Mouse (Mus musculus): ENCODE results near the gene Adcy3. TPM values are rescaled to one million over a fixed set of nuclear protein-coding genes. Genes with fewer than 3 reads are reported as not detected.

Adcy3 gene
- polyA plus RNA-seq, 1 experiment from 2014 or later, result 7.7 TPM

GRCm38 (mm10) chr12:4189060-4189447 lies 56.2 kb downstream of the Adcy3 start:
- H3K36me3 ChIP-seq (replicated peaks), result no peaks in the 10 kb centered on the region
- H3K4me3 ChIP-seq, result no peak overlapping the region
- peak; percentile 50 for DNase-seq (ENCODE audit: low spot score)
- peaks cover 55% of the 10 kb centered on the region for H3K4me1 ChIP-seq
- H3K9me3 ChIP-seq, result no peaks in the 10 kb centered on the region
- H3K27me3 ChIP-seq (replicated peaks; ENCODE audit: low read depth, poor library complexity, severe bottlenecking), result no peaks in the 10 kb centered on the region
- peak overlapping the region; percentile 77; the same call in 1 of the 2 replicates for H3K27ac ChIP-seq (replicated peaks)
- 47% methylated on average over 5 of the region's 5 CpGs for WGBS

- Histone ChIP-seq H3K27ac (replicated peaks) (peak overlapping the region; percentile 53), H3K4me3 (no peak overlapping the region), H3K27me3 (replicated peaks; ENCODE audit: low read depth, poor library complexity, severe bottlenecking) (no peaks in the 10 kb centered on the region), H3K36me3 (replicated peaks) (peaks cover 7% of the 10 kb centered on the region; the same call in 1 of the 2 replicates), H3K9me3 (no peaks in the 10 kb centered on the region), H3K4me1 (peaks cover 51% of the 10 kb centered on the region)
- peak; percentile 33 for DNase-seq (ENCODE audit: low spot score)
- whole genome bisulfite sequencing, result 49% methylated on average over 6 of the region's 6 CpGs
These were observed 59.6 kb downstream of the Adcy3 start for GRCm38 (mm10) chr12:4192514-4192913.

DNA sequence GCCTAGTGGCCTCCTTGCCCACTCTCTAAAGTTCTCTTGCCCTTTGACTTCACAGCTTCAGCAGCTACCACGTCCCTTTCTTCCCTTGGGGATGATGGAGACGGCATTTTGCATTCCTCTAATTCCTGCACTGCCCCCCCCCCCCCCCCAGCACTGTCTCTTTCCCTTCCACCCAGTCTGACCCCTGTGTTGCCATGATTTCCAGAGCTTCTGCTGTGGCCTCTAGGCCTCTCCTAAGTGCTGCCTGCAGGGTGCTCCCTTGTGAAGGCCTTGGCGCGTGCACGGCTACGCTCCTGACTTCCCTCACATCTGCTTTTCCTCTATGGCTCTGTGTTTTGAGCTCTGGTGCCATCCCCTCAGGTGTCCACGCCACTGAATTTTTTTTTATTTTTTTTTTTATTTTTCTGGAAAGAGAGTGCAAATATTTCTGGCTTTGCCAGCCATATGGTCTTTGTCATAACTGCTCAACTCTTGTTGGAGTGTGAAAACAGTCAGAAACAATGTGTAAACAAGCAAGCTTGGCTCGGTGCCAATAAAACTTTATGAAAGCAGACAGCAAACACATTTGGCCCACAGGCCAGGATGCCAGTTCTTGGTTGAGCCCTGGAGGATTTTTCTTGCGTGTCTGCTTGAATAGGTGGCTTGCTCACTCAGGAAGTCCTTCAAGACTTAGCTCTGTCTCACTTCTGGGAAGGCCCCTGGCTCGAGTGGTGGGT lies 60.3 kb downstream of the Adcy3 start:
- H3K4me3 ChIP-seq, result no peak overlapping the region
- peaks cover 45% of the 10 kb centered on the region for H3K4me1 ChIP-seq
- no peaks in the 10 kb centered on the region for H3K27me3 ChIP-seq (replicated peaks; ENCODE audit: low read depth, poor library complexity, severe bottlenecking)
- H3K27ac ChIP-seq (replicated peaks), result peak overlapping the region; percentile 53
- H3K9me3 ChIP-seq, result no peaks in the 10 kb centered on the region
- H3K36me3 ChIP-seq (replicated peaks), result peaks cover 11% of the 10 kb centered on the region
- 54% methylated on average over 10 of the region's 10 CpGs for WGBS
- peak; percentile 55 for DNase-seq (ENCODE audit: low spot score)

DNA sequence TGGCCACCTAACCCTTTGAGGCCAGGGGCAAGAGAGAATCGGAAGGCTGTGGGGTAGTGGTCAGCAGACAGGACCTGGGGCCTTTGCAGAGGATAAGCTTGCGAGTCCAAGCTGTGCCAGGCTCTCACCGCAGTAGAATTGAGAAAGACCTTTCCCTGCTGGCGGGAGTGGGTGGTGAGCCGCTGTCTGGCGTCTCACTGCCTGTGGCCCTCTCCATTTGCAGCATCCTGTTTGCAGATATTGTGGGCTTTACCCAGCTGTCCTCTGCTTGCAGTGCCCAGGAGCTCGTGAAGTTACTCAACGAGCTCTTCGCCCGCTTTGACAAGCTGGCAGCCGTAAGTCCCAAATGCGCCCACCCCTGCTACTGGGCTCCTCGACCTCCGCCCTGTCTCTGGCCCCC lies 61.7 kb downstream of the Adcy3 start:
- peaks cover 24% of the 10 kb centered on the region for H3K36me3 ChIP-seq (replicated peaks)
- H3K4me3 ChIP-seq, result no peak overlapping the region
- 93% methylated on average over 14 of the region's 14 CpGs for WGBS
- H3K4me1 ChIP-seq, result peaks cover 30% of the 10 kb centered on the region
- DNase-seq (ENCODE audit: low spot score), result no peak
- H3K27me3 ChIP-seq (replicated peaks; ENCODE audit: low read depth, poor library complexity, severe bottlenecking), result no peaks in the 10 kb centered on the region
- no peaks in the 10 kb centered on the region for H3K9me3 ChIP-seq
- 0 out of 2 replicates have a peak overlapping the region, but pooled peaks have one; percentile 35 for H3K27ac ChIP-seq (replicated peaks)

GRCm38 (mm10) chr12:4198702-4199101 lies 65.8 kb downstream of the Adcy3 start:
- Histone ChIP-seq H3K27me3 (replicated peaks; ENCODE audit: low read depth, poor library complexity, severe bottlenecking) (no peaks in the 10 kb centered on the region), H3K4me1 (peaks cover 10% of the 10 kb centered on the region), H3K36me3 (replicated peaks) (peaks cover 44% of the 10 kb centered on the region), H3K9me3 (no peaks in the 10 kb centered on the region), H3K27ac (replicated peaks) (no peak overlapping the region), H3K4me3 (no peak overlapping the region)
- no peak for DNase-seq (ENCODE audit: low spot score)
- 92% methylated on average over 4 of the region's 4 CpGs for WGBS

GRCm38 (mm10) chr12:4199271-4199670 lies 66.4 kb downstream of the Adcy3 start:
- Histone ChIP-seq H3K9me3 (no peaks in the 10 kb centered on the region), H3K4me1 (peaks cover 6% of the 10 kb centered on the region; the same call in 1 of the 2 replicates), H3K36me3 (replicated peaks) (peaks cover 48% of the 10 kb centered on the region), H3K27ac (replicated peaks) (no peak overlapping the region), H3K4me3 (no peak overlapping the region), H3K27me3 (replicated peaks; ENCODE audit: low read depth, poor library complexity, severe bottlenecking) (no peaks in the 10 kb centered on the region)
- 94% methylated on average over 11 of the region's 11 CpGs for WGBS
- DNase-seq (ENCODE audit: low spot score), result no peak

GRCm38 (mm10) chr12:4201454-4202200 lies 68.7 kb downstream of the Adcy3 start:
- DNase-seq (ENCODE audit: low spot score), result no peak
- Histone ChIP-seq H3K36me3 (replicated peaks) (peaks cover 66% of the 10 kb centered on the region), H3K4me1 (peaks cover 6% of the 10 kb centered on the region; the same call in 1 of the 2 replicates), H3K27me3 (replicated peaks; ENCODE audit: low read depth, poor library complexity, severe bottlenecking) (no peaks in the 10 kb centered on the region), H3K4me3 (no peak overlapping the region), H3K27ac (replicated peaks) (no peak overlapping the region), H3K9me3 (no peaks in the 10 kb centered on the region)
- WGBS, result 89% methylated on average over 13 of the region's 13 CpGs

GRCm38 (mm10) chr12:4202206-4202605 lies 69.3 kb downstream of the Adcy3 start:
- peaks cover 68% of the 10 kb centered on the region for H3K36me3 ChIP-seq (replicated peaks)
- H3K27me3 ChIP-seq (replicated peaks; ENCODE audit: low read depth, poor library complexity, severe bottlenecking), result no peaks in the 10 kb centered on the region
- H3K9me3 ChIP-seq, result no peaks in the 10 kb centered on the region
- H3K4me1 ChIP-seq, result peaks cover 6% of the 10 kb centered on the region; the same call in 1 of the 2 replicates
- H3K27ac ChIP-seq (replicated peaks), result no peak overlapping the region
- WGBS, result 89% methylated on average over 4 of the region's 4 CpGs
- no peak for DNase-seq (ENCODE audit: low spot score)
- no peak overlapping the region for H3K4me3 ChIP-seq

GRCm38 (mm10) chr12:4206106-4206505 lies 73.2 kb downstream of the Adcy3 start:
- Histone ChIP-seq H3K27ac (replicated peaks) (no peak overlapping the region), H3K36me3 (replicated peaks) (peaks cover 78% of the 10 kb centered on the region), H3K9me3 (no peaks in the 10 kb centered on the region), H3K27me3 (replicated peaks; ENCODE audit: low read depth, poor library complexity, severe bottlenecking) (no peaks in the 10 kb centered on the region), H3K4me3 (no peak overlapping the region), H3K4me1 (peaks cover 2% of the 10 kb centered on the region; the same call in 1 of the 2 replicates)
- DNase-seq (ENCODE audit: low spot score), result no peak
- 97% methylated on average over 11 of the region's 11 CpGs for WGBS

DNA sequence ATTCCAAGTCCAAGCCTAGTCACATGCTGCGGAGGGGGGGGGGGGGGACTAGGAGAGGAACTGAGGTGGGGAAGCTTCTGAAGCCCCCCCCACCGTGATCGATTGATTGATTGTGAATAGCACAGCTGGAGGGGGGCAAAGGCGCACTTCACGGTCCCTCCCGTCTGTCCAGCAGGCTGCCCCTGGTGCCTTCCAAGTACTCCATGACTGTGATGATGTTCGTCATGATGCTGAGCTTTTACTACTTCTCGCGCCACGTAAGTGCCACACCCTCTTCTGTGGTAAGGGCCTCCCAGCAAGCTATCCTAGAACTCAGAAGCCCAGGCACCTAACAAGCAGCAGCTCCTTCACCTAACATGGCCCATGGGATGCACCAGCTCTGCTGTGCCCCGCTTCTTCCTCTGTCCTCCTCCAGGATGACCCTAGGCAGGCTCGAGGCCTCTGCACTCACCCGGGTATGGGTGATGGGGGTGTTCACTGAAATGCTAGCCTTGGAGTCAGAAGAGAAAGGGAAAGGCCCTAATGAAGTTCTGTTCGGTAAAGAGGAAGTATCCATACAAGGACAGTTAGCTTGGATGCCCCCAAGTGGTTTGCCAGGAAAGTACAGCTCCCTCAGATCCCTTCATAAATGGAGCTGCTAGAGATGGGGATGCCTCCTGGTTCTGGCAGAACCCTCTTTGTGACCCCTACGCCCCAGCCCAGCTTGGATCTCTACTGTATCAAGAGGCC lies 75.7 kb downstream of the Adcy3 start:
- H3K27ac ChIP-seq (replicated peaks), result no peak overlapping the region
- H3K27me3 ChIP-seq (replicated peaks; ENCODE audit: low read depth, poor library complexity, severe bottlenecking), result no peaks in the 10 kb centered on the region
- peak; percentile 38 for DNase-seq (ENCODE audit: low spot score)
- peaks cover 11% of the 10 kb centered on the region for H3K4me1 ChIP-seq
- H3K9me3 ChIP-seq, result no peaks in the 10 kb centered on the region
- 82% methylated on average over 15 of the region's 15 CpGs for WGBS
- H3K36me3 ChIP-seq (replicated peaks), result peaks cover 92% of the 10 kb centered on the region
- H3K4me3 ChIP-seq, result no peak overlapping the region

GRCm38 (mm10) chr12:4209196-4209595 lies 76.3 kb downstream of the Adcy3 start:
- Histone ChIP-seq H3K4me3 (no peak overlapping the region), H3K4me1 (peaks cover 11% of the 10 kb centered on the region), H3K9me3 (no peaks in the 10 kb centered on the region), H3K36me3 (replicated peaks) (peaks cover 93% of the 10 kb centered on the region), H3K27ac (replicated peaks) (no peak overlapping the region), H3K27me3 (replicated peaks; ENCODE audit: low read depth, poor library complexity, severe bottlenecking) (no peaks in the 10 kb centered on the region)
- DNase-seq (ENCODE audit: low spot score), result no peak
- 95% methylated on average over 9 of the region's 9 CpGs for WGBS

DNA sequence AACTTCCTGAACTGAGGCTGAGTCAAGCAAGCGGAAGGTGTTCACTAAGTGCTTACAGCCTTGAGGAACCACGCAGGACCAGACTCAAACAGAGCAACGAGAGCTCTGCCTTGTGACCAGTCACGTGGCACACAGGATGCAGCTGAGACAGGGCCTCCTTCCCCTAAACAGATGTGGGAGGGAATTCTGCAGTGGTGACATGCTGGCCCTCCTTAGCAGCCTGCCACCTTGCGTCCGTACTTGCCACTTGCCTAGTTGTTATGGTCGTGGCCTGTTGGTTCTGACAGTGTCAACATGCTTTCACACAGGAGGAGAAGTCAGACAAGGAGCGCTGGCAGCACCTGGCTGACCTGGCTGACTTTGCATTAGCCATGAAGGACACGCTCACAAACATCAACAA lies 78.3 kb downstream of the Adcy3 start:
- Histone ChIP-seq H3K27me3 (replicated peaks; ENCODE audit: low read depth, poor library complexity, severe bottlenecking) (no peaks in the 10 kb centered on the region), H3K4me1 (peaks cover 11% of the 10 kb centered on the region), H3K9me3 (no peaks in the 10 kb centered on the region), H3K27ac (replicated peaks) (no peak overlapping the region), H3K4me3 (no peak overlapping the region), H3K36me3 (replicated peaks) (peaks cover 95% of the 10 kb centered on the region)
- no peak for DNase-seq (ENCODE audit: low spot score)
- WGBS, result 91% methylated on average over 9 of the region's 9 CpGs

All from embryonic facial prominence, embryonic 10.5 days (tissue).